Mouse (Mus musculus): ENCODE measurements around the gene Tmem120a. TPM values are rescaled to one million over a fixed set of nuclear protein-coding genes. Genes with fewer than 3 reads are reported as not detected.

Gene Tmem120a
- total RNA-seq, 1 experiment, result 38.7 TPM

DNA sequence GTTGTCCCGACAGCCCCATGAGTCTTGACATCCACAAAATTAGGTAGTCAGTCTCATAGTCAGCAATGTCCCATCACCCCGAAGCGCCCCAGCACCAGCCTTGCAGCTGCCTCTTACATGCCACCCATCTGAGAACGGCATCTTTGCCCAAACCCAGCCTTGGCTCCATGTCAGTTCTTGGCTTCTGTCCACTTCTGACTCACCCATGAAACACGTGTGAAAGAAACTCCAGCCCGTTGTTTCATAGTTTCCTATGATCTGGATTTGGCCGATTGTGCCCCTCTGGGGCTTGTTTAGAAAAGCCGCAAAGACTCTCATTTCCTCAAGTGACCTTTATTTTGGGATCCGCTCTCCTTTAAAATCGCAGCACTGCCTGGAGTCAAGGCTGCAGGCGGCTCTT is 22.1 kb downstream of the Tmem120a start:
- Histone ChIP-seq H3K9me3 (ENCODE audit: control insufficient read depth, insufficient read depth, low read depth, low read length) (no peaks in the 10 kb centered on the region), H3K9ac (ENCODE audit: insufficient read depth, low read depth, low read length, poor library complexity, severe bottlenecking) (no peak overlapping the region), H3K27ac (ENCODE audit: insufficient read depth, low read depth, low read length, poor library complexity, severe bottlenecking) (no peak overlapping the region), H3K36me3 (ENCODE audit: control insufficient read depth, insufficient read depth, low read length, poor library complexity, severe bottlenecking) (peaks cover 14% of the 10 kb centered on the region), H3K4me3 (ENCODE audit: insufficient read depth in 1 of 2, low read depth in 1 of 2, low read length in 2 of 2, poor library complexity in 1 of 2, severe bottlenecking in 1 of 2) (no peak overlapping the region), H3K4me1 (ENCODE audit: control insufficient read depth in 2 of 2, insufficient read depth in 2 of 2, low read length in 2 of 2, poor library complexity in 1 of 2) (peaks cover 0 to 18% of the 10 kb centered on the region in 2 experiments; a peak in 2 of 4 replicates)
- in situ Hi-C loops (cut with MboI; ENCODE audit: low sequenced_read_pairs in 2 of 2, unreplicated experiment in 2 of 2), result no loop called here
- TF ChIP-seq CHD2 (IDR thresholded peaks at IDR 0.05; ENCODE audit: low read depth, low read length) (no peak), ZNF384 (IDR thresholded peaks at IDR 0.05; ENCODE audit: low read depth, low read length) (no peak), ZC3H11A (IDR thresholded peaks at IDR 0.05; ENCODE audit: borderline replicate concordance, low read depth, low read length) (no peak), HCFC1 (IDR thresholded peaks at IDR 0.05; ENCODE audit: borderline replicate concordance, insufficient read depth, low read length) (no peak), MAFK (IDR thresholded peaks at IDR 0.05; ENCODE audit: insufficient read depth, low read depth, low read length) (no peak)
- no peak for DNase-seq (ENCODE audit: low read depth, low spot score)

DNA sequence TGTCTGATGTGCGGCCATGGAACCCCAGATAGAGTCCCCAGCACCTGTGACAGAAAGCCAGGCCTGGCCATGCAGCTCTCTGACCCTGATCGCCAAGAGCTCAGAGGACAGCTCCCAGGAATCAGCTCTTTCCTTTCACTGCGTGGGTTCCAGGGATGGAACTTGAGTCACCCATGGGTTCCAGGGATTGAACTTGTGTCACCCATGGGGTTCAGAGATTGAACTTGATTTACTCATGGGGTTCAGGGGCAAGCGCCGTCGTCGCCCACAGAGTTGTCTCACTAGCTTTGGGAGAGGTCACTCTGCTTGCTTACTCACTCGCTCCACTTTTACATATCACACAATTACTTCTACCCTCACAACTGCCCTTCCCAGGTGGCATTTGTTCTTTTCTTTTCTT is 23.2 kb downstream of the Tmem120a start:
- Histone ChIP-seq H3K4me3 (ENCODE audit: insufficient read depth in 1 of 2, low read depth in 1 of 2, low read length in 2 of 2, poor library complexity in 1 of 2, severe bottlenecking in 1 of 2) (no peak overlapping the region), H3K9ac (ENCODE audit: insufficient read depth, low read depth, low read length, poor library complexity, severe bottlenecking) (no peak overlapping the region), H3K27ac (ENCODE audit: insufficient read depth, low read depth, low read length, poor library complexity, severe bottlenecking) (no peak overlapping the region), H3K4me1 (ENCODE audit: control insufficient read depth in 2 of 2, insufficient read depth in 2 of 2, low read length in 2 of 2, poor library complexity in 1 of 2) (peaks cover 0 to 18% of the 10 kb centered on the region in 2 experiments; a peak in 2 of 4 replicates), H3K36me3 (ENCODE audit: control insufficient read depth, insufficient read depth, low read length, poor library complexity, severe bottlenecking) (peaks cover 16% of the 10 kb centered on the region), H3K9me3 (ENCODE audit: control insufficient read depth, insufficient read depth, low read depth, low read length) (no peaks in the 10 kb centered on the region)
- in situ Hi-C loops (cut with MboI; ENCODE audit: low sequenced_read_pairs in 2 of 2, unreplicated experiment in 2 of 2), result no loop called here
- DNase-seq (ENCODE audit: low read depth, low spot score), result no peak
- no peak for TF ChIP-seq ZC3H11A (IDR thresholded peaks at IDR 0.05; ENCODE audit: borderline replicate concordance, low read depth, low read length)
- no peak for TF ChIP-seq HCFC1 (IDR thresholded peaks at IDR 0.05; ENCODE audit: borderline replicate concordance, insufficient read depth, low read length)
- no peak for TF ChIP-seq ZNF384 (IDR thresholded peaks at IDR 0.05; ENCODE audit: low read depth, low read length)
- TF ChIP-seq MAFK (IDR thresholded peaks at IDR 0.05; ENCODE audit: insufficient read depth, low read depth, low read length), result no peak
- TF ChIP-seq CHD2 (IDR thresholded peaks at IDR 0.05; ENCODE audit: low read depth, low read length), result no peak

GRCm38 (mm10) chr5:135720121-135720520 is 24.1 kb downstream of the Tmem120a start:
- TF ChIP-seq CHD2 (IDR thresholded peaks at IDR 0.05; ENCODE audit: low read depth, low read length), result no peak
- no peak for TF ChIP-seq HCFC1 (IDR thresholded peaks at IDR 0.05; ENCODE audit: borderline replicate concordance, insufficient read depth, low read length)
- no peak for TF ChIP-seq MAFK (IDR thresholded peaks at IDR 0.05; ENCODE audit: insufficient read depth, low read depth, low read length)
- no peak for TF ChIP-seq ZC3H11A (IDR thresholded peaks at IDR 0.05; ENCODE audit: borderline replicate concordance, low read depth, low read length)
- TF ChIP-seq ZNF384 (IDR thresholded peaks at IDR 0.05; ENCODE audit: low read depth, low read length), result no peak
- Histone ChIP-seq H3K36me3 (ENCODE audit: control insufficient read depth, insufficient read depth, low read length, poor library complexity, severe bottlenecking) (peaks cover 16% of the 10 kb centered on the region), H3K4me1 (ENCODE audit: control insufficient read depth in 2 of 2, insufficient read depth in 2 of 2, low read length in 2 of 2, poor library complexity in 1 of 2) (peaks cover 0 to 13% of the 10 kb centered on the region in 2 experiments; a peak in 2 of 4 replicates), H3K27ac (ENCODE audit: insufficient read depth, low read depth, low read length, poor library complexity, severe bottlenecking) (no peak overlapping the region), H3K4me3 (ENCODE audit: insufficient read depth in 1 of 2, low read depth in 1 of 2, low read length in 2 of 2, poor library complexity in 1 of 2, severe bottlenecking in 1 of 2) (no peak overlapping the region), H3K9me3 (ENCODE audit: control insufficient read depth, insufficient read depth, low read depth, low read length) (no peaks in the 10 kb centered on the region), H3K9ac (ENCODE audit: insufficient read depth, low read depth, low read length, poor library complexity, severe bottlenecking) (no peak overlapping the region)
- DNase-seq (ENCODE audit: low read depth, low spot score), result no peak
- in situ Hi-C loops (cut with MboI; ENCODE audit: low sequenced_read_pairs in 2 of 2, unreplicated experiment in 2 of 2), result no loop called here

- in situ Hi-C loops (cut with MboI; ENCODE audit: low sequenced_read_pairs in 2 of 2, unreplicated experiment in 2 of 2), result no loop called here
- Histone ChIP-seq H3K36me3 (ENCODE audit: control insufficient read depth, insufficient read depth, low read length, poor library complexity, severe bottlenecking) (peaks cover 16% of the 10 kb centered on the region), H3K4me1 (ENCODE audit: control insufficient read depth in 2 of 2, insufficient read depth in 2 of 2, low read length in 2 of 2, poor library complexity in 1 of 2) (peaks cover 0 to 9% of the 10 kb centered on the region in 2 experiments; a peak in 2 of 4 replicates), H3K4me3 (ENCODE audit: insufficient read depth in 1 of 2, low read depth in 1 of 2, low read length in 2 of 2, poor library complexity in 1 of 2, severe bottlenecking in 1 of 2) (no peak overlapping the region), H3K9me3 (ENCODE audit: control insufficient read depth, insufficient read depth, low read depth, low read length) (no peaks in the 10 kb centered on the region), H3K27ac (ENCODE audit: insufficient read depth, low read depth, low read length, poor library complexity, severe bottlenecking) (no peak overlapping the region), H3K9ac (ENCODE audit: insufficient read depth, low read depth, low read length, poor library complexity, severe bottlenecking) (no peak overlapping the region)
- TF ChIP-seq ZNF384 (IDR thresholded peaks at IDR 0.05; ENCODE audit: low read depth, low read length), result no peak
- TF ChIP-seq HCFC1 (IDR thresholded peaks at IDR 0.05; ENCODE audit: borderline replicate concordance, insufficient read depth, low read length), result no peak
- TF ChIP-seq MAFK (IDR thresholded peaks at IDR 0.05; ENCODE audit: insufficient read depth, low read depth, low read length), result no peak
- no peak for TF ChIP-seq CHD2 (IDR thresholded peaks at IDR 0.05; ENCODE audit: low read depth, low read length)
- no peak for TF ChIP-seq ZC3H11A (IDR thresholded peaks at IDR 0.05; ENCODE audit: borderline replicate concordance, low read depth, low read length)
- DNase-seq (ENCODE audit: low read depth, low spot score), result no peak
Observed at GRCm38 (mm10) chr5:135719586-135720120, 24.6 kb downstream of the Tmem120a start.

All from ES-E14 (cell line).